Mouse (Mus musculus) liver, adult 2 months (tissue): ENCODE measurements around the gene Cacng1. TPM values are rescaled to one million over a fixed set of nuclear protein-coding genes. Genes with fewer than 3 reads are reported as not detected.

Source experiments
- DNase-seq: peaks from one replicate; pipeline ENCODE4 v3.0.0-alpha.2; 2011; ENCODE audit warnings: low read depth, low spot score; ENCODE audit errors: extremely low read depth
- H3K27ac ChIP-seq: fragments of 200-500 bp; replicated peaks from 2 replicates; pipeline ENCODE4 v1.5.1; 2012; ENCODE audit warnings: low read depth, mild to moderate bottlenecking, control low read depth, inconsistent platforms, low read length; ENCODE audit not compliant: insufficient read depth
- H3K27me3 ChIP-seq: fragments of 200-500 bp; 2 replicates; pipeline ENCODE4 v1.6.1; 2012; ENCODE audit warnings: mild to moderate bottlenecking, moderate library complexity, low read length, inconsistent platforms; ENCODE audit not compliant: control insufficient read depth, insufficient read depth
- H3K36me3 ChIP-seq: fragments of 200-500 bp; 2 replicates; pipeline ENCODE4 v1.6.1; 2012; ENCODE audit warnings: low read length, inconsistent platforms; ENCODE audit not compliant: control insufficient read depth, insufficient read depth
- H3K4me1 ChIP-seq: fragments of 200-500 bp; 2 replicates; pipeline ENCODE4 v1.6.1; 2011; ENCODE audit warnings: low read length; ENCODE audit not compliant: control insufficient read depth, insufficient read depth
- H3K4me3 ChIP-seq: fragments of 200-500 bp; 2 replicates; pipeline ENCODE4 v1.5.1; 2011; ENCODE audit warnings: low read depth, mild to moderate bottlenecking, control low read depth, low read length, moderate library complexity; ENCODE audit not compliant: insufficient read depth
- H3K79me2 ChIP-seq: fragments of 200-500 bp; 2 replicates; pipeline ENCODE4 v1.6.1; 2012; ENCODE audit warnings: inconsistent platforms, mild to moderate bottlenecking, low read length, moderate library complexity; ENCODE audit not compliant: control insufficient read depth, insufficient read depth
- H3K9ac ChIP-seq: fragments of 200-500 bp; 2 replicates; pipeline ENCODE4 v1.6.1; 2012; ENCODE audit warnings: low read depth, mild to moderate bottlenecking, control low read depth, inconsistent platforms, low read length
- CTCF ChIP-seq: fragments of 200-500 bp; IDR thresholded peaks from 2 replicates; pipeline ENCODE4 v1.5.1; 2011; ENCODE audit warnings: low read depth, low read length, control low read depth
- POLR2A ChIP-seq: fragments of 200-500 bp; IDR thresholded peaks from 2 replicates; pipeline ENCODE4 v1.6.1; 2011; ENCODE audit warnings: low read length, control low read depth; ENCODE audit not compliant: insufficient read depth; ENCODE audit errors: extremely low read depth
- WGBS: fragments of 180-500 bp; shearing (Covaris S2); methylation state at CpG from one replicate; pipeline ENCODE4 v1.1.7; 2018; 5-methylcytosine and 5-hydroxymethylcytosine counted together
- polyA plus RNA-seq: library from polyadenylated mRNA; depleted of rRNA; stranded (reverse); fragments of >200 nt; gene quantifications from 2 replicates; pipeline ENCODE4 v1.2.3, GENCODE M21; 2012; rRNA removed
- total RNA-seq: library from RNA; depleted of rRNA; stranded (reverse); fragments of >200 nt; gene quantifications from 2 replicates; pipeline ENCODE4 v1.2.3, GENCODE M21; 2014; rRNA removed

Cacng1 gene
- total and polyA plus RNA-seq, 2 experiments = 0.09 TPM; not detected in 1

GRCm38 (mm10) chr11:107660452-107660851, 55.9 kb downstream of the Cacng1 start:
- Histone ChIP-seq H3K9ac (no peak overlapping the region), H3K4me3 (no peak overlapping the region), H3K36me3 (peaks cover 52% of the 10 kb centered on the region), H3K27ac (no peak overlapping the region), H3K79me2 (no peaks in the 10 kb centered on the region), H3K27me3 (no peaks in the 10 kb centered on the region), H3K4me1 (no peaks in the 10 kb centered on the region)
- no peak for TF ChIP-seq CTCF
- TF ChIP-seq POLR2A = no peak
- DNase-seq = no peak
- 93% methylated on average over 4 of the region's 4 CpGs for WGBS

GRCm38 (mm10) chr11:107657117-107657516, 59.2 kb downstream of the Cacng1 start:
- 90% methylated on average over 5 of the region's 5 CpGs for WGBS
- Histone ChIP-seq H3K36me3 (peaks cover 27% of the 10 kb centered on the region), H3K27ac (no peak overlapping the region), H3K4me3 (no peak overlapping the region), H3K4me1 (no peaks in the 10 kb centered on the region), H3K79me2 (no peaks in the 10 kb centered on the region), H3K9ac (no peak overlapping the region), H3K27me3 (no peaks in the 10 kb centered on the region)
- no peak for TF ChIP-seq POLR2A
- TF ChIP-seq CTCF = no peak
- DNase-seq = no peak

GRCm38 (mm10) chr11:107655538-107655937, 60.8 kb downstream of the Cacng1 start:
- 90% methylated on average over 4 of the region's 4 CpGs for WGBS
- H3K36me3 ChIP-seq = peaks cover 19% of the 10 kb centered on the region

More at GRCm38 (mm10) chr11:107655538-107655937, 60.8 kb downstream of the Cacng1 start:
- H3K79me2 ChIP-seq = no peaks in the 10 kb centered on the region
- H3K27me3 ChIP-seq = no peaks in the 10 kb centered on the region
- no peak for TF ChIP-seq CTCF
- TF ChIP-seq POLR2A = no peak
- DNase-seq = no peak
- no peak overlapping the region for H3K27ac ChIP-seq
- H3K4me1 ChIP-seq = no peaks in the 10 kb centered on the region
- H3K4me3 ChIP-seq = no peak overlapping the region
- H3K9ac ChIP-seq = no peak overlapping the region

Other genes starting within 250 kb of the Cacng1 start
- gene Pitpnc1, start 245.8 kb downstream of the Cacng1 start, total RNA-seq = 9.4 and 10.5 TPM in 2 replicates
- gene Pitpnc1, start 245.8 kb downstream of the Cacng1 start, polyA plus RNA-seq = 3.5 and 4.1 TPM in 2 replicates
- 53.5 and 54.7 TPM in 2 replicates for gene Psmd12, start 237.0 kb downstream of the Cacng1 start, total RNA-seq
- gene Psmd12, start 237.0 kb downstream of the Cacng1 start, polyA plus RNA-seq = 14.5 and 15.9 TPM in 2 replicates
- gene Helz, start 168.6 kb downstream of the Cacng1 start, total RNA-seq = 6.4 and 7.8 TPM in 2 replicates
- 5.3 and 6.5 TPM in 2 replicates for gene Helz, start 168.6 kb downstream of the Cacng1 start, polyA plus RNA-seq
- gene Cacng4, start 78.0 kb upstream of the Cacng1 start, total RNA-seq = not detected in 2 replicates
- not detected in 2 replicates for gene Cacng4, start 78.0 kb upstream of the Cacng1 start, polyA plus RNA-seq
- gene Cacng5, start 198.5 kb upstream of the Cacng1 start, total RNA-seq = not detected in 2 replicates
- not detected in 2 replicates for gene Cacng5, start 198.5 kb upstream of the Cacng1 start, polyA plus RNA-seq